Mouse (Mus musculus): ENCODE measurements at regions not wholly inside any gene's neighbourhood (a gene's known extent, or its start where the extent isn't known, plus 50 kb on each side); places are given as distances from the start of the nearest gene placed in this dataset.

- H3K9ac ChIP-seq (ENCODE audit: low read depth, low read length): no peak overlapping the region
- 74% methylated on average over 6 of the region's 6 CpGs for WGBS
- H3K4me3 ChIP-seq (ENCODE audit: low read depth, low read length): no peak overlapping the region
- ATAC-seq: no peak
- no peaks in the 10 kb centered on the region for H3K27me3 ChIP-seq (replicated peaks; ENCODE audit: control insufficient read depth, insufficient read depth, low read length)
- no peaks in the 10 kb centered on the region for H3K4me1 ChIP-seq (replicated peaks; ENCODE audit: control insufficient read depth, insufficient read depth, low read length)
- TF ChIP-seq CTCF (IDR thresholded peaks at IDR 0.05; ENCODE audit: low read depth): no peak
- H3K9me3 ChIP-seq (ENCODE audit: control insufficient read depth): no peaks in the 10 kb centered on the region
- no peak overlapping the region for H3K27ac ChIP-seq (ENCODE audit: low read depth, low read length)
- no peaks in the 10 kb centered on the region for H3K36me3 ChIP-seq (ENCODE audit: control insufficient read depth, insufficient read depth)
- H3K4me2 ChIP-seq (replicated peaks; ENCODE audit: low read depth): no peak overlapping the region
Observed at GRCm38 (mm10) chr12:56403626-56404025, 57.9 kb upstream of the Mbip start.

- Histone ChIP-seq H3K27ac (ENCODE audit: low read depth, low read length) (no peak overlapping the region), H3K4me1 (replicated peaks; ENCODE audit: control insufficient read depth, insufficient read depth, low read length) (no peaks in the 10 kb centered on the region), H3K36me3 (ENCODE audit: control insufficient read depth, insufficient read depth) (no peaks in the 10 kb centered on the region), H3K9me3 (ENCODE audit: control insufficient read depth) (no peaks in the 10 kb centered on the region), H3K27me3 (replicated peaks; ENCODE audit: control insufficient read depth, insufficient read depth, low read length) (no peaks in the 10 kb centered on the region), H3K4me2 (replicated peaks; ENCODE audit: low read depth) (no peak overlapping the region), H3K9ac (ENCODE audit: low read depth, low read length) (no peak overlapping the region), H3K4me3 (ENCODE audit: low read depth, low read length) (no peak overlapping the region)
- TF ChIP-seq CTCF (IDR thresholded peaks at IDR 0.05; ENCODE audit: low read depth): no peak
- 67% methylated on average over 6 of the region's 6 CpGs for WGBS
- no peak for ATAC-seq
Observed at GRCm38 (mm10) chr12:56402844-56403243, 57.1 kb upstream of the Mbip start.

GRCm38 (mm10) chr12:56402137-56402536 lies 56.4 kb upstream of the Mbip start:
- ATAC-seq: no peak
- H3K27me3 ChIP-seq (replicated peaks; ENCODE audit: control insufficient read depth, insufficient read depth, low read length): no peaks in the 10 kb centered on the region
- no peak overlapping the region for H3K9ac ChIP-seq (ENCODE audit: low read depth, low read length)
- no peak overlapping the region for H3K4me2 ChIP-seq (replicated peaks; ENCODE audit: low read depth)
- no peaks in the 10 kb centered on the region for H3K4me1 ChIP-seq (replicated peaks; ENCODE audit: control insufficient read depth, insufficient read depth, low read length)
- no peaks in the 10 kb centered on the region for H3K36me3 ChIP-seq (ENCODE audit: control insufficient read depth, insufficient read depth)
- H3K4me3 ChIP-seq (ENCODE audit: low read depth, low read length): no peak overlapping the region
- no peaks in the 10 kb centered on the region for H3K9me3 ChIP-seq (ENCODE audit: control insufficient read depth)
- H3K27ac ChIP-seq (ENCODE audit: low read depth, low read length): no peak overlapping the region
- 81% methylated on average over 7 of the region's 7 CpGs for WGBS
- no peak for TF ChIP-seq CTCF (IDR thresholded peaks at IDR 0.05; ENCODE audit: low read depth)

All from intestine, postnatal 0 days (tissue).